23 mouse cellular contexts compared by ENCODE assay signal in the genomic region with DNA sequence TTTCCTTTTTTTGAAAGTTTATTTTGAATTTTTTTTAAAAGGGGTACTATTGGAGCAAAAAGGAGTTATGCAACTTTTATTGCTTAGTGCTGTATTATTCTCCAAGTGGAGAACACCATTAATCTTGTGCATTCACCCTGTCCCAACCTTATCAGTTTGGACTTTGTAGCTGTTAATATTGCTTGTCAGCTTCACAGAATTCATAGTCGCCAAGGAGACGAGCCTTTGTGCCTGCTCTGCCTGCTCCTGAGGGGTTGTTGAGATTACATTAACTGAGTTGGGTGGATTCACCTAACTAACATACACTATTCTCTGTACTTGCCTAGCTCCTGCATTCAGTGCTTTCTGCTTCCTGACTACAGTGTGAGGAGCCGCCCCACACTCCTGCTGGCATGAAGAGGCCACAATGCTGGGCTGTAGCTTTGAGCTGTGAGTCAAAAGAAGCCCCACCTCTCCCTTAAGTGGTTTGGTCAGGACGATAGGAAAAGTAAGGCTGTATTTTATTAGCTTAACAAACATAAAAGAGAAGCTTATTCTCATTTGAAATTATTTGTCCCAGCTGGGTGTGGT. TPM values are rescaled to one million over a fixed set of nuclear protein-coding genes. Genes with fewer than 3 reads are reported as not detected.
"Had no signal": no experiment of that assay in that cellular context is flagged by ENCODE, and none has a peak within 500 bp of the region (broad histone marks: within the 10 kb centered on the region; RNA-seq: fewer than 3 reads in every experiment).

No protein-coding gene starts in this region.

- H3K27ac ChIP-seq: kidney, postnatal 0 days; limb, embryonic 15.5 days; liver, embryonic 12.5 days; lung, embryonic 15.5 days; macrophage; midbrain, embryonic 12.5 days had no signal

- DNase-seq: kidney, adult 9 months; kidney, postnatal 36 days; layer of hippocampus, adult 9-11 months; layer of hippocampus, postnatal 36 days; lung, postnatal 14 days; right cerebral cortex, postnatal 14 days; thymus, adult 2 months; thymus, postnatal 36 days had no signal

- H3K4me3 ChIP-seq: limb, embryonic 15.5 days; liver, embryonic 12.5 days; lung, embryonic 15.5 days; midbrain, embryonic 12.5 days had no signal

- H3K4me2 ChIP-seq: limb, embryonic 15.5 days; liver, embryonic 12.5 days; lung, embryonic 15.5 days; midbrain, embryonic 12.5 days had no signal

- H3K27me3 ChIP-seq: limb, embryonic 15.5 days; liver, embryonic 12.5 days; lung, embryonic 15.5 days; midbrain, embryonic 12.5 days had no signal

- H3K4me1 ChIP-seq: limb, embryonic 15.5 days; liver, embryonic 12.5 days; lung, embryonic 15.5 days; midbrain, embryonic 12.5 days had no signal

- ATAC-seq: inflammation-experienced regulatory T-cells, adult 6 months; liver, embryonic 12.5 days; midbrain, embryonic 16.5 days had no signal

- H3K9ac ChIP-seq: limb, embryonic 15.5 days; liver, embryonic 12.5 days; lung, embryonic 15.5 days; midbrain, embryonic 12.5 days had no signal

- H3K36me3 ChIP-seq: limb, embryonic 15.5 days; liver, embryonic 12.5 days; lung, embryonic 15.5 days; midbrain, embryonic 12.5 days had no signal

- H3K9me3 ChIP-seq: limb, embryonic 15.5 days; liver, embryonic 12.5 days; lung, embryonic 15.5 days; midbrain, embryonic 12.5 days had no signal

RNA-seq across cellular contexts. Expression of gene Gm2310, which starts 50.7 kb away (rescaled TPM):
- total RNA-seq: layer of hippocampus, adult 18-20 months; layer of hippocampus, postnatal 36 days; left cerebral cortex, adult 8-10 months; left cerebral cortex, postnatal 25 days; megakaryocyte-erythroid progenitor cell, adult 5-6 weeks had no signal
- polyA plus RNA-seq: kidney, postnatal 0 days; limb, embryonic 11.5 days; limb, embryonic 15.5 days; liver, embryonic 12.5 days; liver, embryonic 16.5 days; lung, embryonic 15.5 days; macrophage; midbrain, embryonic 12.5 days; midbrain, embryonic 16.5 days; neural tube, embryonic 14.5 days; thymus, adult 2 months had no signal
